Mouse (Mus musculus) lung, embryonic 14.5 days (tissue): ENCODE data around the gene Ecm2. TPM values are rescaled to one million over a fixed set of nuclear protein-coding genes. Genes with fewer than 3 reads are reported as not detected.
A peak's percentile ranks its signal among the peaks of the same experiment; 100 is the strongest.

Source experiments
- ATAC-seq: fragments of 200-750 bp; cut with Nextera tagmentation; 2 replicates; pipeline ENCODE4 v1.8.0; 2017; ENCODE audit warnings: mild to moderate bottlenecking, moderate TSS enrichment, moderate library complexity; ENCODE audit not compliant: insufficient read depth
- DNase-seq: peaks from one replicate; pipeline ENCODE4 v3.0.0-alpha.2; 2015
- H3K27ac ChIP-seq: fragments of 300-500 bp; sonication (generic); 2 replicates; pipeline ENCODE4 v1.5.1; 2014; ENCODE audit warnings: low read depth, mild to moderate bottlenecking, moderate library complexity
- H3K27me3 ChIP-seq: fragments of 300-500 bp; sonication (generic); 2 replicates; pipeline ENCODE4 v1.6.1; 2014; ENCODE audit warnings: low read length, control low read depth; ENCODE audit not compliant: insufficient read depth
- H3K36me3 ChIP-seq: fragments of 300-500 bp; sonication (generic); 2 replicates; pipeline ENCODE4 v1.6.1; 2014; ENCODE audit warnings: control low read depth; ENCODE audit not compliant: insufficient read depth
- H3K4me1 ChIP-seq: fragments of 300-500 bp; sonication (generic); 2 replicates; pipeline ENCODE4 v1.6.1; 2014; ENCODE audit warnings: antibody characterized with exemption, control low read depth; ENCODE audit not compliant: insufficient read depth
- H3K4me2 ChIP-seq: fragments of 300-500 bp; sonication (generic); 2 replicates; pipeline ENCODE4 v1.6.1; 2014; ENCODE audit warnings: mild to moderate bottlenecking
- H3K4me3 ChIP-seq: fragments of 300-500 bp; sonication (generic); 2 replicates; pipeline ENCODE4 v1.5.1; 2014; ENCODE audit warnings: low read depth, low read length
- H3K9ac ChIP-seq: fragments of 300-500 bp; sonication (generic); 2 replicates; pipeline ENCODE4 v1.6.1; 2014
- H3K9me3 ChIP-seq: fragments of 300-500 bp; sonication (generic); 2 replicates; pipeline ENCODE4 v1.6.1; 2016; ENCODE audit warnings: low read depth, low read length, control low read depth
- CTCF ChIP-seq: IDR thresholded peaks from 2 replicates; pipeline ENCODE4 v1.5.1; 2016; ENCODE audit warnings: antibody characterized with exemption, low read depth
- WGBS: fragments of 180-500 bp; shearing (Covaris S2); extraction: QIAGEN DNeasy Blood & Tissue Kit; methylation state at CpG from one replicate; pipeline ENCODE4 v1.1.7; 2014; 5-methylcytosine and 5-hydroxymethylcytosine counted together
- polyA plus RNA-seq: library from polyadenylated mRNA; unstranded; fragments of >200 nt; fragmentation: Nextera tagmentation; extraction: Ambion mirVana; gene quantifications from 2 replicates; pipeline ENCODE4 v1.2.1, GENCODE M21; 2014

Ecm2 gene
- 0.66 and 0.74 TPM in 2 replicates for polyA plus RNA-seq

- no peak within 1 kb of the TSS for H3K27ac ChIP-seq
- no peak within 1 kb of the TSS for H3K4me3 ChIP-seq
- WGBS, result 55% methylated on average over 4 of the region's 4 CpGs
- ATAC-seq (no peak), DNase-seq (peak; percentile 17)
- H3K9me3 ChIP-seq, result no peaks in the 10 kb centered on the region
- no peaks in the 10 kb centered on the region for H3K4me1 ChIP-seq
- H3K4me2 ChIP-seq, result peak within 1 kb of the TSS; percentile 33; the same call in 1 of the 2 replicates
- no peaks in the 10 kb centered on the region for H3K27me3 ChIP-seq
- no peaks in the 10 kb centered on the region for H3K36me3 ChIP-seq
- no peak for TF ChIP-seq CTCF
- no peak within 1 kb of the TSS for H3K9ac ChIP-seq
These were observed at the start of gene Ecm2 for GRCm38 (mm10) chr13:49504510-49504909. Gene Ecm2 (plus strand): TSS chr13:49504810.

GRCm38 (mm10) chr13:49460276-49460675 is 44.3 kb upstream of the Ecm2 start:
- no peak overlapping the region for H3K4me2 ChIP-seq
- H3K4me3 ChIP-seq, result no peak overlapping the region
- 84% methylated on average over 4 of the region's 4 CpGs for WGBS
- no peak overlapping the region for H3K9ac ChIP-seq
- peak overlapping the region; percentile 65; the same call in 1 of the 2 replicates for H3K27ac ChIP-seq
- TF ChIP-seq CTCF, result no peak
- no peaks in the 10 kb centered on the region for H3K9me3 ChIP-seq
- no peaks in the 10 kb centered on the region for H3K27me3 ChIP-seq
- H3K36me3 ChIP-seq, result peaks cover 71% of the 10 kb centered on the region
- no peaks in the 10 kb centered on the region for H3K4me1 ChIP-seq
- ATAC-seq (no peak), DNase-seq (no peak)

GRCm38 (mm10) chr13:49460692-49461414 is 43.8 kb upstream of the Ecm2 start:
- Histone ChIP-seq H3K9ac (no peak overlapping the region), H3K27me3 (no peaks in the 10 kb centered on the region), H3K4me2 (no peak overlapping the region), H3K36me3 (peaks cover 73% of the 10 kb centered on the region), H3K27ac (peak overlapping the region; percentile 65; the same call in 1 of the 2 replicates), H3K9me3 (no peaks in the 10 kb centered on the region), H3K4me1 (no peaks in the 10 kb centered on the region), H3K4me3 (no peak overlapping the region)
- 59% methylated on average over 5 of the region's 5 CpGs for WGBS
- no peak for ATAC-seq
- DNase-seq, result no peak
- no peak for TF ChIP-seq CTCF

- Histone ChIP-seq H3K4me2 (no peak overlapping the region), H3K9ac (no peak overlapping the region), H3K27ac (no peak overlapping the region), H3K4me1 (no peaks in the 10 kb centered on the region), H3K4me3 (no peak overlapping the region), H3K36me3 (peaks cover 71% of the 10 kb centered on the region), H3K9me3 (no peaks in the 10 kb centered on the region), H3K27me3 (no peaks in the 10 kb centered on the region)
- no peak for TF ChIP-seq CTCF
- ATAC-seq, result no peak
- WGBS, result 84% methylated on average over 15 of the region's 15 CpGs
- no peak for DNase-seq
These were observed 43.0 kb upstream of the Ecm2 start for GRCm38 (mm10) chr13:49461458-49462132.

- Histone ChIP-seq H3K36me3 (peaks cover 61% of the 10 kb centered on the region), H3K4me2 (no peak overlapping the region), H3K4me1 (no peaks in the 10 kb centered on the region), H3K9ac (no peak overlapping the region), H3K9me3 (no peaks in the 10 kb centered on the region), H3K27ac (no peak overlapping the region), H3K27me3 (no peaks in the 10 kb centered on the region), H3K4me3 (no peak overlapping the region)
- DNase-seq (no peak), ATAC-seq (no peak)
- WGBS, result 96% methylated on average over 2 of the region's 2 CpGs
- TF ChIP-seq CTCF, result no peak
These were observed 41.7 kb upstream of the Ecm2 start for GRCm38 (mm10) chr13:49462921-49463320.

- Histone ChIP-seq H3K4me1 (no peaks in the 10 kb centered on the region), H3K27me3 (no peaks in the 10 kb centered on the region), H3K4me2 (no peak overlapping the region), H3K27ac (no peak overlapping the region), H3K36me3 (peaks cover 37% of the 10 kb centered on the region), H3K9ac (no peak overlapping the region), H3K9me3 (no peaks in the 10 kb centered on the region), H3K4me3 (no peak overlapping the region)
- ATAC-seq (no peak), DNase-seq (no peak)
- no peak for TF ChIP-seq CTCF
- 95% methylated on average over 4 of the region's 4 CpGs for WGBS
These were observed 38.7 kb upstream of the Ecm2 start for GRCm38 (mm10) chr13:49465875-49466274.

GRCm38 (mm10) chr13:49466393-49467075 is 38.1 kb upstream of the Ecm2 start:
- H3K4me1 ChIP-seq, result no peaks in the 10 kb centered on the region
- 69% methylated on average over 11 of the region's 11 CpGs for whole genome bisulfite sequencing
- H3K27me3 ChIP-seq, result no peaks in the 10 kb centered on the region
- no peak for TF ChIP-seq CTCF
- no peaks in the 10 kb centered on the region for H3K9me3 ChIP-seq
- peaks cover 32% of the 10 kb centered on the region for H3K36me3 ChIP-seq
- ATAC-seq, result peak; percentile 73; the same call in 1 of the 2 replicates
- H3K9ac ChIP-seq, result no peak overlapping the region
- H3K4me2 ChIP-seq, result no peak overlapping the region
- peak; percentile 60 for DNase-seq
- peak overlapping the region; percentile 48; the same call in 1 of the 2 replicates for H3K27ac ChIP-seq
- H3K4me3 ChIP-seq, result no peak overlapping the region
